Mouse (Mus musculus): ENCODE measurements around the gene Fam3b. TPM values are rescaled to one million over a fixed set of nuclear protein-coding genes. Genes with fewer than 3 reads are reported as not detected.

The Fam3b gene
- polyA plus RNA-seq, 1 experiment, result 2.4 TPM

DNA sequence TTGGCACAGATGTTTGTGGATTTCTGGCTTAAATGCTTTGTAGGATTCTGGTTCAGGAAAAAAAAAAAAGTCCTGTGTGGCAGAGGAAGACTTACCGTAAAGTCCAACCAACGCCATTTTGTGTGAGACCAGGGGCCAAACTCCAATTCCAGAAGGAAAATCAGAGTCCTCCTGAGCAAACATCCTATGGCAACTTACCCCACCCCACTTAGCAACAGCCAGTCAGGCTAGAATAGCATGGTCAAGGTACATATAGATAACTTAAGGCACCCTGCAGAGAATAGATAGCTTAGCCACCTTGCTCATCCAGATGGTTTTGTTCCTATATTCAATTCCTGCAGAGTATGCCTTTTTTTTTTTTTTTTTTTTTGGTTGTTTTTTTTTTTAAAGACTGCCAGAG lies 14.6 kb upstream of the Fam3b start:
- Histone ChIP-seq H3K27ac (ENCODE audit: control insufficient read depth, insufficient read depth, low read depth, low read length, poor library complexity) (no peak overlapping the region), H3K4me1 (ENCODE audit: control insufficient read depth, insufficient read depth, low read length) (no peaks in the 10 kb centered on the region), H3K4me3 (replicated peaks; ENCODE audit: control insufficient read depth, low read depth, low read length) (no peak overlapping the region)
- TF ChIP-seq CTCF (IDR thresholded peaks at IDR 0.05; ENCODE audit: control insufficient read depth, insufficient read depth, low read length), result no peak
- no peak for TF ChIP-seq POLR2A (IDR thresholded peaks at IDR 0.05; ENCODE audit: borderline replicate concordance, control insufficient read depth, low read depth, low read length)
- WGBS, result 80% methylated on average over 2 of the region's 2 CpGs

DNA sequence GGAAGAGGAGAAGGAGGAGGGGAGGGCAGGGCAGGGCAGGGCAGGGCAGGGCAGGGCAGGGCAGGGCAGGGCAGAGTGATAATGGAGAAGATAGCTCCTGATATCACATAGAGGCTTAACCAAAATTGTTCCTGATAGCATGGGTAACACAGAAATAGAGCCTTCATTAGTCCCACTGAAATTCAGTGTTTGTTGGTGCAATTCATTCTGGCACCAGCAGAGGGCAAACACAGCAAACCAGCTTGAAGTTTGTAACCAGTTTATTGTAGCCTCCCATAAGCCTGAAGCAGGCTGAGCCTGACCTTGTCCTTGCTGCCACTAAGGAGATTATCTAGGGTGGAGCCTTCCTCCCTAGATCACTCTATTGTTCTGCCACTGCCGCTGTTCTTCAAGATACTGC lies 8.4 kb upstream of the Fam3b start:
- WGBS, result 16% methylated on average over 1 of the region's 1 CpGs
- Histone ChIP-seq H3K27ac (ENCODE audit: control insufficient read depth, insufficient read depth, low read depth, low read length, poor library complexity) (no peak overlapping the region), H3K4me3 (replicated peaks; ENCODE audit: control insufficient read depth, low read depth, low read length) (no peak overlapping the region), H3K4me1 (ENCODE audit: control insufficient read depth, insufficient read depth, low read length) (no peaks in the 10 kb centered on the region)
- TF ChIP-seq CTCF (IDR thresholded peaks at IDR 0.05; ENCODE audit: control insufficient read depth, insufficient read depth, low read length) (no peak), POLR2A (IDR thresholded peaks at IDR 0.05; ENCODE audit: borderline replicate concordance, control insufficient read depth, low read depth, low read length) (no peak)

DNA sequence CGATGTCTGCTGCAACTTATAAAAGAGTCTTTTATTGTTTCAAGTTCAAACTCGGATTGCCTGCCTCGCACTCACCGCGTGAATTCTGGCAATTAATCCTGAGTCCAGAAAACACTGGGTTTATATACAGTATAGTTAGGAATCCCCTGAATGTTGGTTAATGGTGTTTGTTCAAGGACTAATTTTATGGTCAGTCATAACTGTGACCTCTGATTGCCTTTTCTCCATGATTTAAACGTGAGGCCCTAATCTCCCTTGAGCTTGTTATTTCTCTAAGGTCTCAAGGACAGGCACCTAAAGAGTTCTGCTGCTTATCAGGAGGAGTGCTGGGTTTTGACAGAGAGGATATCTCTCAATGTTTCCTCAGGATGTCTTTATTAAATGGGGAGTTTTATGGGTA lies 7.4 kb upstream of the Fam3b start:
- WGBS, result 85% methylated on average over 6 of the region's 6 CpGs
- Histone ChIP-seq H3K4me3 (replicated peaks; ENCODE audit: control insufficient read depth, low read depth, low read length) (no peak overlapping the region), H3K4me1 (ENCODE audit: control insufficient read depth, insufficient read depth, low read length) (no peaks in the 10 kb centered on the region), H3K27ac (ENCODE audit: control insufficient read depth, insufficient read depth, low read depth, low read length, poor library complexity) (no peak overlapping the region)
- no peak for TF ChIP-seq POLR2A (IDR thresholded peaks at IDR 0.05; ENCODE audit: borderline replicate concordance, control insufficient read depth, low read depth, low read length)

DNA sequence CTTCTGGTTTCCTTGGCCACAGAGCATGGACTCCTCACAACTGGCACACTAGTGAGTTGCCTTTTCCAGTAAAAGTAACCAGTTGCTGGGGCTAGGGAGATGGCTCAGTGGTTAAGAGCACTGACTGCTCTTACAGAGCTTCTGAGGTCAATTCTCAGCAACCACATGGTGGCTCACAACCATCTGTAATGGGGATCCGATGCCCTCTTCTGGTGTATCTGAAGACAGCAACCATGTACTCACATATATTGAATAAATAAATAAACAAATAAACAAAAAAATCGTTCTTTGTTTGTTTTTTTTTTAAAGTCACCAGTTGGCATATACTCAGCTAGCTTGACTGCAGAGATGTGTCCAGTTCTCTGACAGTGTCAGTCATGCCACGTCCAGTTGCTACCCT lies 1.7 kb upstream of the Fam3b start:
- no peak overlapping the region for H3K27ac ChIP-seq (ENCODE audit: control insufficient read depth, insufficient read depth, low read depth, low read length, poor library complexity)
- no peaks in the 10 kb centered on the region for H3K4me1 ChIP-seq (ENCODE audit: control insufficient read depth, insufficient read depth, low read length)
- WGBS, result 72% methylated on average over 3 of the region's 3 CpGs
- H3K4me3 ChIP-seq (replicated peaks; ENCODE audit: control insufficient read depth, low read depth, low read length), result no peak overlapping the region
- no peak for TF ChIP-seq CTCF (IDR thresholded peaks at IDR 0.05; ENCODE audit: control insufficient read depth, insufficient read depth, low read length)
- TF ChIP-seq POLR2A (IDR thresholded peaks at IDR 0.05; ENCODE audit: borderline replicate concordance, control insufficient read depth, low read depth, low read length), result no peak

DNA sequence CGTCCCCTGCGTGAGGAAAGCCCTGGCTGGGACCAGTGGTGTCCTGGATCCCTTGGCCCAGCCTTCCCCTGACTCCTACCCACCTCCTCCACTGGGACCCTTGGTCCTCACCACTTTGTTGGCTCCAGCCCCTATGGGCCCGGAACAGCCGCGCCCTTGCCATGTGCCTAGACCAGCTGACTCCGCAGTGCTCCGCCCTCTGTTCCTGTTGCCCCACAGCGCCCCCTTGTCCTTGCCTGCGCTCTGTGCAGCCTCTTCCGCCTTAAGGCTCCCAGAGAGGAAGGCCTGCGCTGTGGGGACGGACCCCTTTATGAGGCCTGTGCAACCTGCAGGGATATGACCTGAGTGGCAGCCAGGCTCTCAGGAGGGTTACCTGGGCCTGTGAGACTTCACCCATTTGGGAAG lies 2.3 kb downstream of the Fam3b start:
- WGBS, result 92% methylated on average over 12 of the region's 12 CpGs
- Histone ChIP-seq H3K4me3 (replicated peaks; ENCODE audit: control insufficient read depth, low read depth, low read length) (no peak overlapping the region), H3K27ac (ENCODE audit: control insufficient read depth, insufficient read depth, low read depth, low read length, poor library complexity) (no peak overlapping the region), H3K4me1 (ENCODE audit: control insufficient read depth, insufficient read depth, low read length) (no peaks in the 10 kb centered on the region)
- TF ChIP-seq CTCF (IDR thresholded peaks at IDR 0.05; ENCODE audit: control insufficient read depth, insufficient read depth, low read length), result no peak
- no peak for TF ChIP-seq POLR2A (IDR thresholded peaks at IDR 0.05; ENCODE audit: borderline replicate concordance, control insufficient read depth, low read depth, low read length)

DNA sequence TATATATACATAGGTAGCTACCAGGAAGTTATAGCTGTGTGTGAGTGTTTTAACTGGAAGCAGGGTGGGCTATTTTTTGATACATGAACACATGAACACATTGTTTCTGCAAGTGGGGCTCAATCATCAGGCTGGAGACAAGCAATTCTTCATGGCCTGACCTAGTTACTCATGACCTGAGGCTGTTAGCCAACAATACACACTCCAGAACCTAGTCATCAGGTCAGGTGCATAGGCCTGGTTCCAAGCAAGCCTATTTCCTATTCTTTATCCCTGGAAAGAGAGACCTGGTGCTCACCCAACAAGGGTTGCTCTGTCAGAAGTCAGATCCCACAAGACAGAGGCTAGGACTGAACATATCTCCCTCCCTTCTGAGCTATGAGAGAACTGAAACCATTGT lies 3.1 kb downstream of the Fam3b start:
- TF ChIP-seq CTCF (IDR thresholded peaks at IDR 0.05; ENCODE audit: control insufficient read depth, insufficient read depth, low read length), result no peak
- Histone ChIP-seq H3K27ac (ENCODE audit: control insufficient read depth, insufficient read depth, low read depth, low read length, poor library complexity) (no peak overlapping the region), H3K4me1 (ENCODE audit: control insufficient read depth, insufficient read depth, low read length) (no peaks in the 10 kb centered on the region), H3K4me3 (replicated peaks; ENCODE audit: control insufficient read depth, low read depth, low read length) (no peak overlapping the region)

DNA sequence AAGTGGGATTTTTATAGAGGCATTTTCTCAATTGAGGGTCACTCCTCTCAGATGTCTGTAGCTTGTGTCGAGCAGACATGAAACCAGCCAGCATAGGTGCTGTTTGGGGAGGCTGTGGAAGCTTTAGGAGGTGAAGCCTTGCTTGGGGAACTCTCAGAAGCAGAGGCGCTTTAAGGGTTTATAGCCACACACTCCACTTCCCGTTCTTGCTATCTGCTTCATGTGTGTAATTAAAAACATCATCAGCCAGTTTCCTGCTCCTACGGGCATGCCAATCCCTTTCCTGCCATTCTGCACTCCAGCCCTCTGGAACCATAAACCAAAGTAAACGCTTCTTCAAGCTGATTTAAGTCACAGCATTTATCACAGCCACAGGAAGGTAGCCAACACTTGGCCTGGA lies 3.8 kb downstream of the Fam3b start:
- H3K27ac ChIP-seq (ENCODE audit: control insufficient read depth, insufficient read depth, low read depth, low read length, poor library complexity), result no peak overlapping the region
- H3K4me1 ChIP-seq (ENCODE audit: control insufficient read depth, insufficient read depth, low read length), result no peaks in the 10 kb centered on the region
- no peak overlapping the region for H3K4me3 ChIP-seq (replicated peaks; ENCODE audit: control insufficient read depth, low read depth, low read length)
- TF ChIP-seq CTCF (IDR thresholded peaks at IDR 0.05; ENCODE audit: control insufficient read depth, insufficient read depth, low read length), result no peak
- TF ChIP-seq POLR2A (IDR thresholded peaks at IDR 0.05; ENCODE audit: borderline replicate concordance, control insufficient read depth, low read depth, low read length), result no peak
- 13% methylated on average over 5 of the region's 5 CpGs for WGBS

DNA sequence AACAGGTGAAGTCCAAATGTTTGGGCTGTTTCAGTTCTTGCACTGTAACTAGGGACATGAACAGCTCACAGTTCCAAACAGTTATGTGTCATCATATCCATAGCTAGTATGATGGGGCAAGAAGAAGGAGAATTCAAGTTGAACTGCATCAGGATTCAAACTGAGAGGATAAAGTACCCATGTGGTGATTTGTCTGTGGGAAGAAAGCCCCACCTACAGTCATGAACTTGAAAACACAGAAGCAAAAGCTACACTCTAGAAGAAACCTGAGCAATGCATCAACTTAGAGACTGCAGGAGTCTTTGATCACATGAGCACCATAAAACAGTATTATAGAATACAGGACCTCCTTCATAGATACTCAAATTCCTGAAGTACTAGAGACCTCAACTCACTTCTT lies 6.8 kb downstream of the Fam3b start:
- no peak for TF ChIP-seq CTCF (IDR thresholded peaks at IDR 0.05; ENCODE audit: control insufficient read depth, insufficient read depth, low read length)
- TF ChIP-seq POLR2A (IDR thresholded peaks at IDR 0.05; ENCODE audit: borderline replicate concordance, control insufficient read depth, low read depth, low read length), result no peak
- Histone ChIP-seq H3K27ac (ENCODE audit: control insufficient read depth, insufficient read depth, low read depth, low read length, poor library complexity) (no peak overlapping the region), H3K4me1 (ENCODE audit: control insufficient read depth, insufficient read depth, low read length) (no peaks in the 10 kb centered on the region), H3K4me3 (replicated peaks; ENCODE audit: control insufficient read depth, low read depth, low read length) (no peak overlapping the region)

DNA sequence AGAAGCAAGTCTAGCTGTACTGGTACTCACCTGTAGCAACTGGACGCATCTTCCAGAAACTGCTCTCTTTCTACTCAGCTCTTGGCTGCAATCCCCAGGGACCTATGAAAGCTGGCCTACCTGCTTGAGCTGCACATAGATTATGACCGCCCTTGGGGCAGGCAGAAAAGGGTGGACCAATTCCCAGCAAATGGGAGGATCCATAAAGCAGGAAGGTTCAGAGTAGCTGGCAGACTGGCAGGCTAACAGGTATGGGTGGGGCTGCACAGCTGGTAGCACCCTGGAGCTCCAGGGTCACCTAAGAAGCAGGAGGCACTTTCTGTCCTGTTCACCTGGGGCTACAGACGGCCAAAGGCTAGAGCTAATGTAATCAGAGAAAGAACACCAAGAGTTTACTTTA lies 9.8 kb downstream of the Fam3b start:
- TF ChIP-seq CTCF (IDR thresholded peaks at IDR 0.05; ENCODE audit: control insufficient read depth, insufficient read depth, low read length), result no peak
- no peak for TF ChIP-seq POLR2A (IDR thresholded peaks at IDR 0.05; ENCODE audit: borderline replicate concordance, control insufficient read depth, low read depth, low read length)
- H3K27ac ChIP-seq (ENCODE audit: control insufficient read depth, insufficient read depth, low read depth, low read length, poor library complexity), result no peak overlapping the region
- no peak overlapping the region for H3K4me3 ChIP-seq (replicated peaks; ENCODE audit: control insufficient read depth, low read depth, low read length)
- no peaks in the 10 kb centered on the region for H3K4me1 ChIP-seq (ENCODE audit: control insufficient read depth, insufficient read depth, low read length)
- 78% methylated on average over 3 of the region's 3 CpGs for WGBS
